Mouse (Mus musculus): ENCODE measurements around the gene Muc4.

Gene Muc4

DNA sequence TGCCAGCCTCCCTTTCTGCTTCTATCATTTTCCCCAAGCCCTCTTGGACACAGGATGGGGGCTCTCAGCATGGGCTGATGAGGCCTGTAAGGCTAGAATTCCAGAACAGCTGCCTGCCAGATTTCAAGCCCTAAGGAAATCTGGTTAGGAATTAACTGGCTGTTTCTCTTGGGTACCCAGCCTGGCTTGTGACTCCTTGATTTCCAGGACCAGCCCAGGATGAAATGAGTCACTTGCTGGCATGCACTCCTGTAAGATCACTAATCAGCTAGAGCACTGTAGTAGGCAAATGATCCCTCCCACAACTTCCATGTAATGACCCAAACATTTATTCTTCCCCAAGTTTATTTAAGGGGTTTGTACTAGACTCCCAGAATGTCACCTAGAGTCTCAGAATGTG, 7.4 kb upstream of the Muc4 start:
- no peak for DNase-seq

DNA sequence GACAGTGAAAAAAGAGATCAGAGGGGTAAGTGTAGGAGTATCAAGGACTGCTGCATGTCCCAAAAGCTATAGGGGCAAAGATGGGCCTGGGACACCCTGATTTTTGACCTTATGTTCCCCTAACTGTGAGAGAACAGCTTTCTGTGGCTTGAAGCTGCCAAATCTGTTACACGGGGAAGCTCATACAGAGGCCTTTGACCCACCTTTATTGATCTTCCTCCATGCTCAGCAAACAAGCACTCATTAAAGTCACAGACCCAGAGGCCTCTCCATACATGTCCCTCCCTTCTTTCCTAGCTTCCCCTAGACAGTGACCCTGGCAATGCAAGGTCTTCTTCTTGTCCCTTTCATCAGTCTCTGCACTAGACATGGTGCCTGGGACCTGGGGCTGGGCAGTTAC, 7.0 kb upstream of the Muc4 start:
- no peak for DNase-seq

DNA sequence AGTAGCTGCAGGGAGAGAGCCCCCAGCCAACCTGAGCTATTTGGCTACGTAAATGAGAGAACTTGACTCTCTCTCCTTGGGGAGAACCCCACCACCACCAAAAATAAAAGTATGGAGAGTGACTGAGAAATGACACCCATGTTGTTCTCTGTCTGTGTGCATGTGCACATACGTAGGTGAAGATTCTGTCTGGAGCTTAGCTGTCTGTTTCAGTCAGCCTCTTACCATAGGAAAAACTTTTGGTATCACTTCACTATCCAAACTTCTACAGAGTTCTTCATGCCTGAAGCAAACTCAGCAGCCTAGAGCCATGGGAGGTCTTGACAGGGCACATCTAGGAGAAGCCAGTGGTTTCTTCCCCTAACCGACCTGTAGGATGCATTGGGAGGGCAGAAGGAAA, 2.5 kb upstream of the Muc4 start:
- DNase-seq: no peak

DNA sequence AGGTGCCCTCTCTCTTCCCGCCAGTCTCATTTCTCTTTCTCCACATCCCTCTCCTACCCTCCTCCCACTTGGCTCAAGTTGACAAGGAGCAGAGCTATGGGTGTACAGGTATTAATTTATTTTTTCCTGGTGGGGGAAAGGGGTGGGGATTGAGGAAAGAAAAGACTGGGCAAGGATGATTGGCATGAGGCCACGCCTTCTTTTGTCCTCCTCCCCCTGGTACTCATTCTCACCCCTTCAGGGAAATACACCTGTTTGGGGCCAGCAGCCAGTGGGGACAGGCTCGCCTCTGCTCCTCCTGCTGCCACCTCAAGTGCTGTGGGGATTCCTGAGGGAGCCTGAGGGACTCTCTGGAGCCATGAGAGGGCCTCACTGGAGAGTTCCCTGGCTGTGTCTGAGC, 336 bp downstream of the Muc4 start:
- no peak for DNase-seq

DNA sequence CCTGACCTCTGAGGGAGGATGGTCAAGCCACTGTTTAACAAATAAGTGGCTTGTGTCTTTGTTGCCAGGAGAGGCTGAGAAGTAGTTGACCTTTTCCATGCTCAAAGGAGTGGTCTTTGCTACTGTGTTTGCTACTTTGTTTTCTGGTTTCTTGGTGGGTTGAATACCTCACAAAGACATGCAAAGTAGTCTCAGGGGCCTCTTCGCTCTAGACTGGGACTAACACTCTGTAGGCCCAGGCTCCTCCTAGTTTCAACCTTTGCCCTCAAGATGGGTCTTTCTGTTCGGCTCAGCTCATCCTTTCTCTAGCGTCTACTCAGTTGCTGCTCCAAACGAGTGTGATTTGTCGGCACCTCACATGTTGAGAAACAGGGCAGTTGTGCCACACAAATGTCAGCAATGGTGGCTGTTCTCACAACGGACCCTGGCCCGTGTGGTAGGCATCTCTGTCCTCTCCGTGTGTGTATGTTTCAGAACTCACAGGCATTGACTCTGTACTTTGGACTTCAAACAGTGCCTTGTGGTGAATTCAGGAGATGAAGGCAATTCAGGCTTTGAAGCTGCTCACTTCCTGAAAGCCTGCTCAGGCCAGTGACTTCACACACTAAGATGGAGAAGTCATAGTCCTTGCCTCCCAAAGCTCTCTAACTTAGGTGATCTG, 4.4 kb downstream of the Muc4 start:
- no peak for DNase-seq

DNA sequence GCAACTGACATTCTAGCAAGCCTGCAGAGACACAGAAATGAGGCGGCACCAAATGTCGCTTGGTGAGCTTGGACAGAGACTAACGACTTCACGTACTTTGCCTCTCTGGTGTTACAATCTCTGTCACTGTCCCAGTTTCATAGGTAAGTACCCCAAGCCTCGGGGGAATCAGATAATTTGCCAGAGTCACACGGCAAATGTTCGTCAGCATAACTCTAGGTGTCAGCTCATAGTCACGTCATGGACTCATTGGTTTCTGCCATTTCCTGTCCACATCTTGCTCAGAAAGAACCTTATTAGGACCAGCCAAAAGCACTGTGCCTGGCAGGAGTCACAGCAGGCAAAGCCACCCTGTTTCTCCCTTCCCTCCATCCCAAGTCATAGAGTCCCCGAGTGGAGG, 5.7 kb downstream of the Muc4 start:
- no peak for DNase-seq

DNA sequence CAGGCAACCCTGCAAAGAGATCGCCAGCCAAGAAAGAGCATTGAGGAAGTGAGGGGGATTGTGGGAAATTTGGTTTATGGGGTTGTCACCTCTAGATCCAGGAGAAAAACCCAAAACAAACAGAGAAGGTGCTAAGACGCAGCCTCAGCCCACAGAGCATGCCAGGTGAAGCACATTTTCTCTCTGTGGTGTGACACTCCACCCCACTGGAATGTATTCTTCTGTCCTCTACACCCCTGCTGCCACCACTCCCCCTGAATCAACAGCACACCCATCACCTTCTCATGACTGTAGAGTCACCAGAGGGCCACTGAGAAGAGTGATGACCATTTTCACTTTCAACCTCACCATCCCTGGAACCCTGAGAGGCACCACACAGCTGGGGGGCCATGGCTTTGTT, 7.0 kb downstream of the Muc4 start:
- DNase-seq: no peak

DNA sequence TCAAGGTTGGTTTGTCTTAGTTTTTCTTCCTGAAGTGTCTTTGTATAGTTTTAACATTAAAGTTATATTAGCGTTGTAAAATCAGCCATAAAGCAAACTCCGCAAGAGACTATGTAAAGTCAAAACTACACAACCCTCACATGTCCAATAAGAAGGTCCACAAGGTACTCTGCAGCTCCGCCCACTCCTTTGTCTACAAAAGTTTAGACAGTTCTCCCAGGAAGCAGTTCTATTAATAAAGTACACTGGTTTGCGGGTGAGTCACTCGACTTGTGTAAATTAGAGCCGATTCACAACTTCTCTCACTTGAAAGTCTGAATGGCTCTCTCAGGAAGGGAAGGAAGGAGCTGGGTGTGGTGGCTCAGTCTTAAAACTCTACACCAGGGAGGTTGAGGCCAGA, 10.2 kb downstream of the Muc4 start:
- DNase-seq: no peak

DNA sequence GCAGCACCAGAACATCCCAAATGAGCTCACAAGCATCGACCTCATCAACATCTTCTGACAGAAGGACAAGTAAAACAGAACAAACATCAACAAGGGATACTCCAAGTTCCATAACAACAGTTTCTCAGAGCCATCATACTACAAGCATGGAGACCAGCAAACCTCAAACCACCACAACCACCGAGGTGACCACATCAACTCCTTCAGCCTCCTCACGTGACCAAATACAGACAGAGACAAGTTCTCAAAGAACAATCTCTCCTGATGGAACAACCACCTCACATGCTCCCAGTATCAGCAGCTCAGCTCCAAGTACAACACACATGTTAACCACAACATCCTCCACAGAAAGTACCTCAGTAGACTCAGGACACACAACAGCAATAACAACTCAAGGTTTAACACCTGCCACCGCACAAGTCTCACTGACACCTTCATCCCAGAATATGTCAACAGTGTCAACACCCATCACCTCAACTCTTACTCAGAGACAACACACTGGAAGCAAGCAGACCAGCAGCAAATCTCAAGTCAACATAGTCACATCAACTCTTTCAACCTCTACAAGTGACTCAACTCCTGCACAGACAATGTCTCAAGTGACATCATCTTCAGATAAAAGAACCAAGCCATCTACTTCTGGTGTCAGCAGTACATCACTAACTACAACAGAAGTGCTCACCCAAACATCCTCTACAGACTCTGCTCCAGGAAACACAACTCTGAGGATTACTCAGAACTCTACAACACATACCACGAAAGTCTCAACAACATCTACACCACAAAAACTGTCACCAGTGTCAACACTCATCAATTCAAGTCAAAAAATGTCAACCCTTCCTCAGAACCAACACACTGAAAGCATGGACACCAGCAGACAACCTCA, 14.8 kb downstream of the Muc4 start:
- no peak for DNase-seq

DNA sequence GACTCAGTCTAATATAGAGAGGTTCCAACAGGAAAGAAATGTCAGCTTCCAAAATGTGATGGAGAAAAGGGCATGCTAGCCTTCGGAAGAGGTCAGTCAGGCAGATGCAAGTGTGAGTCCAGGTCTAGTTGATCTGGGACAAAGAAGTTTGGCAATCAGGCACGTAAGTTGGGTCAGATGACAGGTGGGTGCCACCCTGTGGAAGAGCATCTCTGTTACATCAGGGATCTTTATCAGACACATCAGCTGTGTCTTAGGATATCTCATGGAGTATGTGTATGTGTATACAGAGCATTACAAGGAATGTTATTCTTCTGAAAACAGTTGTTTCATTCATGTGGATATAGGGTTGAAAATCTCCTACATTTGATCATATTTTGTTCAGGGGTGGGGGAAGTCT, 28.9 kb downstream of the Muc4 start:
- DNase-seq: no peak

DNA sequence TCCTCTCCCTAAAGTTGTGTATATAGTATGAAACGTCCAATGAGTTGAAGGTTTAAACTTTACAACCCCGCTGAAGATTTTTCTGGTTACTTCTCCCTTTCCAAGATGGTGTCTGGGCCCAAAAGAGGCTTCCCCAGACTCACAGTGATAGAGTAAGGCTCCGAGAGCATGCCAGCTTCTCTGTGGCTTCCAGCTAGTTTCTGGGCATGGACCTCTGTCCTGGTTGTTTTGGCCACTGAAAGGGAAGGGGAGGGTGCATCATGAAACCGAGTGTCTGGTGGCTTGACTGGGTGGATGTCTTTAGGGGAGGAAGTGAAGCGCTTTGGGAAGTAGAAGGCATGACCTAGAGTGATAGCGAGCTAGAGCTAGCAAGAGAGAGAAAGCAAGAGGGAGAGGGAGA, 29.3 kb downstream of the Muc4 start:
- DNase-seq: no peak

DNA sequence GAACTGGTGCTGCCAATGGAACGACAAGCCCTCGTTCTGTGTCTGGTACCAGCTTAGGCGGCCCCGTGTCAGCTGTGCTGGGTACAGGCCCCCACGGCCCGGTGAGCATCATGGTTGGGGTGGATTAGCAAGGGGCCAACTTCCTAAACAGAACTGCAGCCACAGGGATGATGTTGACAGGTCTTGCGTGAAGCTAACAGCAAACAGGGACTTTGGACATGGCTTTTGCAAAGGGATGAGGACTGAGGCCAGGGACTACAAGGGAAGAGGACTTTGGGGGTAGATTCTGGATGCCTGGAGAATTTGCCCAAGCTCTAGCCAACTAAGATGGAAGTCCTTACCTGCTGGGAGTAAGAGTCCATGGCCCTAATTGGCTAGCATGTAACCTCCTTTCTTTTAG, 31.2 kb downstream of the Muc4 start:
- DNase-seq: no peak

DNA sequence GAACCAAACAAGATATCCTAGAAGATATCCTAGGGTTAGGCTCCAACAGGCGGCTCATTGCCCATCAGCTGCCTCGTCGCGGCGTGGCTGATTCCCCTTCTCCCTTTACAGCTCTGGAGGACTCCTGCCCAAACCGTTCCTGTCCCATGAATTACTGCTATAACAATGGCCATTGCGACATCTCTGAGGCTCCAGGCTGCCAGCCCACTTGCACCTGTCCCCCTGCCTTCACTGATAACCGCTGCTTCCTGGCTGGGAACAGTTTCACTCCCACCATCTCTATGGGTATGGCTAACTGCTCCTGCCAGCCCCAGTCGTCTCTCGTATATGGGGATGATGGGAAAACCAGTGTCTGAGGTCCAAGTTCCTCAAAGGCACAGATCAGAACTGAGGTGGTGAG, 41.0 kb downstream of the Muc4 start:
- DNase-seq: no peak

DNA sequence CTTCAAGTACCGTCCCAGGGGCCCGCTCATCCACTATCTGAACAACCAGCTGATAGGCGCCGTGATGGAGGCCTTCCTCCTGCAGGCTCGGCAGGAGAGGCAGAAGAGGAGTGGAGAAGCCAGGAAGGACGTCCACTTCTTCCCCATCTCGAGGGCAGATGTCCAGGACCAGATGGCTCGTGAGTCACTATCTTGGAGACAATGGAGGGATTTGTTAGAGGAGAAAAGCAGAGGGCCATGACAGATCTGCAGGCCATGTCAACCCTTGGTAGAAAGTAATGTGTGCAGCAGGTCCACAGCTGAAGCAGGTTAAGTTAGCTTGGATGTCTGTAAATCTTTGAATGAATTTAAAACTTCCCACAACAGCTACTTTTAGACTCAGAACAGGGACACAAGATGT, 43.3 kb downstream of the Muc4 start:
- no peak for DNase-seq

DNA sequence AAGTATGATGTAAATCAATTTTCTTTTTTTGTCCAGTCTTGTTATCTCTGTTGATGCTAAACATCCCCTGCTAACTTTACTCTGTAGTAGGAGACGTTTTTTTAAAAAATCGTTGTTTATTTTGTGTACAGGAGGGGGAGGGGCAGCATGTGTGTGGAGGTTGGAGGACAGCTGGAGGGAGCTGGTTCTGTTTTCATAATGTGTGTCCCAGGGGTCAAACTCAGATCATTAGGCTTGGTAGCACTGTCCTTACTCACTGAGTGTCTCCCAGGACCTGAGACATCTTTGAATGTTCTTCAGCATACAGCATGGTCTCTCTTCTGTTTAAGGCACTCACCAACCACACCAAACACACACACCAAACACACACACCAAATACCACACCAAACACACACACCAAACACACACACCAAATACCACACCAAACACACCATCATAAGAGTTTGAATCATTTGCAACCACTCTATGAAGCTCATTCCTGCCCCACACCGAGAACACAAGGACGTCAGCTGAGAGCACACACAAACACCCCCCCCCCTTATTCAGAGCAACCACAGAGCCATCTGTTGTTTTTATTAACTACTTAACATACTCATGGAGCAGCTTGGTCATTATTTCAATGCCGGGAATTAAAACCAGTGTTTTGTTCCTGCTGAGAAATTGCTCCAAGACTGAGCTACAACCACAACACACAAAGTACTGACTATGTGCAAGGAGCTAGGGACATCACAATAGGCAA, 47.8 kb downstream of the Muc4 start:
- DNase-seq: no peak

DNA sequence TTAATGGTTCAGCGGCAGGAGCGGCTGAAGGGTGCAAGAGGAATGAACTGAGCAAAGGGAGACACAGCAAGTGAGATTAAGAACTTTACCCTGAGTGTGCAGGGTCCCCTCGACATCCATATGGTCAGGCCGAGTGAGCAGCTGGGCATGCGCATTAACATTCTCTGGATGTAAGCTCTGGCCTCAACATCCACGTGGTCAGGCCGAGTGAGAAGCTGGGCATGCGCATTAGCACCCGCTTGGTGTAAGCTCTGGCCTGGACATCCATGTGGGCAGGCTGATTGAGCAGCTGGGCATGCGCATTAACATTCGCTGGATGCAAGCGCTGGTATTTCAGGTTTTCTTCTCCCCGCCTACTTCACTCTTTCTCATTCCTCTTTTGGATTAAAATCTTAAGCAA, 49.2 kb downstream of the Muc4 start:
- no peak for DNase-seq

DNA sequence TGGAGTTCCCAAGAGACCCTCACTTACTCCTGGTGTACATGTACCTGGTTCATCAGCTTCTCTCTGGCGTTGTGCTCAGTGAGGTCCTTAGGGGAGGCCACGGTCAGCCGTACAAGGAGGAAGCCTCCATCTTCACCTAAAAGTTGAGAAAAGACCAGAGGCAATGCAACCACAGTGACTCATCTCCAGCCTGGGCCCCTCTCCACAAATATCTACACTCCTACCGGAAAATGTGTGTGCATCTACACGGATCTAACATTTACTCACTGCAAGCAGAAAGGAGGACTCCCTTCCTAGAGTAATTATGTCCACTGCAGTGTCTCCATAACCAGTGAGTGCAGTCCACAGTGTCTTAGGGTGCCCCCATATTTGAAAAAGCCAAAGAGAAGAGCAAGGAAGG, 54.4 kb downstream of the Muc4 start:
- DNase-seq: no peak

DNA sequence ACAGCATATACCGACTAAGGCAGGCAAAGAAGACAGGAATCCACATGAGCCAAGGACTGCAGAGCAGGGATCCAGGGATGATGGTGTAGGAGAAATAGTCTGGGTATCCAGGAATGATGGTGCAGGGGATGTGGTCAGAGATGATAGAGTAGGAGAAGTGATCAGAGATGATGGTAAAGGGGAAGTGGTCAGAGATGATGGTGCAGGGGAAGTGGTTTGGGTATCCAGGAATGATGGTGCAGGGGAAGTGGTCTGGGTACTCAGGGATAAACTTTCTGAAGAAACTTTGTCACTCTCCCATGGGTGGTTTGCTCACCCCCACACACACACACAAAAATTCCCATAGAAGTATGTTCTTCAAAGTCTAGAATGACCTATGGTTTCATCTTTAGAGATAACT, 59.5 kb downstream of the Muc4 start:
- no peak for DNase-seq

DNA sequence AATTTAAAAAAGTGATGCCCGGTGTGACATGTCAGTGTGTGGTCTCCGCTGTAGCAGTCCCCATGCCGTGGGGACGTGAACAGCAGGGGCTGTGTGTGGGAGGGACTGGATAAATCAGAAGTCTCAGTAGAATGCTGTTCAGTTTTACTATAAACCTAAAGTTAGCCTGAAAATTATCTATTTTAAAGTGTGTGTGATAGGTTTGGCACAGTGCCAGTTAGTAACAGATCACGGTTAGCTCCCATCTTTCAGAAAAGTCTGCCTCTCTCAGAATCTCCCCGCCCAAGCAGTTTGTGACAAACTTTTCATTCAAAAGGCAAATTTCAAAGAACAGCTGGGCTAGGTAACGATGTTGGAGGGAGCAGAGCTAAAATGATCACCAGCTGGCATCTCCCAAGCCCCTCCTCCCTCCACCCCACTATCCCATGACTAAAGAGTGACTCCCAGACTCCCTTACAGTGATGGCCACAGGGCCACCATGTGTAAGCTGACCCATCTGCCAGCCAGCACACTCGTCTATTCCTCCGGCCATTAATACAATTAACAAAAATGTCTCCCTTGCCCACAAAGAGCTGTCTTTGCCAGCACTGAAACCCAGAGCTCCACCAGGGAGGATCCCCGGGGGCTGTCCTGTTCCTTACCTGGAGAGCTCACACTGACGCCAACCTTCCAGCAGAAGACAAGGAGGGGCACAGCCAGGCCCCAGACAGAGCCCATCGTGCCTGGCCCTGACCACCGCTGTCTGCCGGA, 61.2 kb downstream of the Muc4 start:
- DNase-seq: no peak

DNA sequence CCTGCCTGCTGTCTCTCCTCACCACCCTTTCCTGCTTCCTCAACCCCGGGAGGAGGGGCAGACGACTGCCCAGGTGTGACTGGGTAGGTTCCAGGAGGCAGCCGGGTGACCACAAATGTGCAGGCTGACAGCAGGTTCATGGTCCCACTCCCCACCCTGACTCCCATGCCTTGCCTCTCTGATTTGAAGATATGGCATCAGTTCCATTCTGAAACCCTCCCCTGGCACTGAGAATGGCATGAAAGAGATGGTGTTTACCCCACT, 61.7 kb downstream of the Muc4 start, which contains the start of gene Muc20:
Muc20 (minus strand) TSS at position 10 of the 264 bp plus-strand sequence.
- DNase-seq: no peak

DNA sequence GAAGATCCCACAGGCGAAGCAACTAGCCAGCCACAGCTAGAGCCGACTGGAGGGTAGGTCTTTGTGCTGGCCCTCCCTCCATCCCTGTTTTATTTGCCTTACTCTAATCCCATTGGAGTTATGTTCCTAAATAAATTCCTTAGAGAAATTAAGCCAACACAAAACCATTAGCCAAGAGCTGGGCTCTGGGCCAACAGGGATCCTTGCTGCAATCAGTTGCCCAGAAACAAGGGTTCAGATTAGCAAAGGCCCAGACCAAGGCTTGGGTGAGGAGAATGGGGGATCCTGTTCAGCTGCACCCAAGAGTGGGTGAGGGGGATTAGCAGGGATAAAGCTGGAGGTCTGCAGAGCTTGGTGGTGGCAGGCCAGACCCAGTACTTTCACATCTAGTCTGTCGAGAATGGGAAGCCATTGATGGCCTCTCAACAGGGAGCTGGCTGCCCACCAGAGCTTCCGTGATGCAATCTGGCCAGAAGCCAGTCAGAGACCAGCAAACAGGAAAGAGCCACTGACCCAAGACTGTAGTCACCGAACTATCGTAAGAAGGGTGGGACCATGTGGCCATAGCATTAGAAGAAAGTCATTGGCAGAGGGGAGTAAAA, 67.7 kb downstream of the Muc4 start:
- no peak for DNase-seq

DNA sequence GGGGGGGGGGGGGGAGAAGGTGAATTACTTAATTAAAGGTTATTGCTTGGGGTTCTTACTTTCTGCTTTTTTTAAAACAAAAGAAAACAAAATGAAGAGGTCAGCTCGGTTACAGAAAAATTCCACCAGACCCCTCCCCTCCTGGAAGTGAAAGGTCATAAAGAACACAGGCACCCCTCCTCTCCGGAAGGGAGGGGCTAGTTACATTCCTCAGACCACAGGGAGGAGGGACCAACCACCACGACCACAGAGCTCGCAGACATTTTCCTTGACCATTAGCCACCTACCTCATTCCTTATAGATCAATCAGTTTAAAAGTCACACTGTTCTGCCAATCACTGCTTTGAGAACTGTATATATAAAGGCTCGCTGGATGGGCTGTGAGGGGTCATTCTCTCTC, 68.2 kb downstream of the Muc4 start:
- DNase-seq: no peak

DNA sequence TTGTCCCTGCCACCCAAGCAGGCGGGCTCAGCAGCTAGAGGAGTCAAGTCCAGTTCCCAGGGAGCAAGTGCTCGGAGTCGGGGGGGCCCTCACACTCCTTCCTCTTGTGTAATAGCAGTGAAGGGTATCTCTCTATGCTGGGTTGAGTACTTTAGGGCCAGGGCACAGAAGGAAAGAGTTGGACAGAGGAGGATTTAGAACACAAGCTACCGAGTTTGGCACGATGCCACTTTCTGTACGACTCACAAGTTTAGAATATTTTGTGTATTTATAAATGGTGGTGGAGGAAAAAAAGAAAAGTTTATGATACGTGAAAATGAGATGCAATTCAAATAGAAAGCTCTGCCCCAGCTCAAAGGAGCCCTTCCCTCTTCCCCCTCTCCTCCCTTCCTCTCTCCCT, 69.5 kb downstream of the Muc4 start:
- DNase-seq: no peak
